Mouse (Mus musculus) limb, embryonic 12.5 days (tissue): Measurements from ENCODE around the gene Prom1. TPM values are rescaled to one million over a fixed set of nuclear protein-coding genes. Genes with fewer than 3 reads are reported as not detected.

Experiments
- ATAC-seq: fragments of 200-750 bp; cut with Nextera tagmentation; 2 replicates; pipeline ENCODE4 v1.8.0; 2017; ENCODE audit warnings: low read depth, moderate TSS enrichment; ENCODE audit not compliant: insufficient number of reproducible peaks, insufficient read depth, low FRiP score, low TSS enrichment
- H3K27ac ChIP-seq: fragments of 300-500 bp; sonication (generic); 2 replicates; pipeline ENCODE4 v1.5.1; 2016; ENCODE audit warnings: mild to moderate bottlenecking, moderate library complexity
- H3K27me3 ChIP-seq: fragments of 300-500 bp; sonication (generic); 2 replicates; pipeline ENCODE4 v1.6.1; 2016; ENCODE audit warnings: mild to moderate bottlenecking, moderate library complexity
- H3K36me3 ChIP-seq: fragments of 300-500 bp; sonication (generic); 2 replicates; pipeline ENCODE4 v1.6.1; 2016; ENCODE audit warnings: mild to moderate bottlenecking, moderate library complexity
- H3K4me1 ChIP-seq: fragments of 300-500 bp; sonication (generic); replicated peaks from 2 replicates; pipeline ENCODE4 v1.6.1; 2016
- H3K4me2 ChIP-seq: fragments of 300-500 bp; sonication (generic); 2 replicates; pipeline ENCODE4 v1.6.1; 2016; ENCODE audit warnings: mild to moderate bottlenecking, moderate library complexity
- H3K4me3 ChIP-seq: fragments of 300-500 bp; sonication (generic); replicated peaks from 2 replicates; pipeline ENCODE4 v1.5.1; 2016; ENCODE audit warnings: mild to moderate bottlenecking
- H3K9ac ChIP-seq: fragments of 300-500 bp; sonication (generic); replicated peaks from 2 replicates; pipeline ENCODE4 v1.6.1; 2016; ENCODE audit warnings: mild to moderate bottlenecking, moderate library complexity
- H3K9me3 ChIP-seq: fragments of 300-500 bp; sonication (generic); 2 replicates; pipeline ENCODE4 v1.6.1; 2016; ENCODE audit warnings: mild to moderate bottlenecking, moderate library complexity
- WGBS: fragments of 180-500 bp; shearing (Covaris S2); methylation state at CpG from one replicate; pipeline ENCODE4 v1.1.7; 2016; 5-methylcytosine and 5-hydroxymethylcytosine counted together
- polyA plus RNA-seq: library from polyadenylated mRNA; unstranded; fragments of >200 nt; fragmentation: Nextera tagmentation; extraction: Ambion mirVana; gene quantifications from 2 replicates; pipeline ENCODE4 v1.2.1, GENCODE M21; 2016

The Prom1 gene
- polyA plus RNA-seq, 1 experiment from 2014 or later = 85.0 TPM

- Histone ChIP-seq H3K4me1 (no peaks in the 10 kb centered on the region), H3K36me3 (peaks cover 66% of the 10 kb centered on the region), H3K9ac (no peak overlapping the region), H3K4me2 (no peak overlapping the region), H3K27me3 (no peaks in the 10 kb centered on the region), H3K9me3 (no peaks in the 10 kb centered on the region), H3K4me3 (no peak overlapping the region), H3K27ac (no peak overlapping the region)
- no peak for ATAC-seq
- WGBS = 93% methylated on average over 9 of the region's 9 CpGs
Observed at GRCm38 (mm10) chr5:43998295-43998989, 103.4 kb downstream of the Prom1 start.

GRCm38 (mm10) chr5:43997626-43998025, 104.2 kb downstream of the Prom1 start:
- Histone ChIP-seq H3K4me3 (no peak overlapping the region), H3K4me2 (no peak overlapping the region), H3K27me3 (no peaks in the 10 kb centered on the region), H3K4me1 (no peaks in the 10 kb centered on the region), H3K36me3 (peaks cover 58% of the 10 kb centered on the region), H3K9me3 (no peaks in the 10 kb centered on the region), H3K27ac (no peak overlapping the region), H3K9ac (no peak overlapping the region)
- ATAC-seq = no peak
- 92% methylated on average over 8 of the region's 8 CpGs for WGBS

- no peaks in the 10 kb centered on the region for H3K9me3 ChIP-seq
- H3K4me1 ChIP-seq = no peaks in the 10 kb centered on the region
- H3K9ac ChIP-seq = no peak overlapping the region
- peaks cover 45% of the 10 kb centered on the region for H3K36me3 ChIP-seq
- H3K27me3 ChIP-seq = no peaks in the 10 kb centered on the region
- WGBS = 84% methylated on average over 4 of the region's 4 CpGs
- H3K4me3 ChIP-seq = no peak overlapping the region
- H3K4me2 ChIP-seq = no peak overlapping the region
- no peak overlapping the region for H3K27ac ChIP-seq
- ATAC-seq = no peak
Observed at GRCm38 (mm10) chr5:43996162-43996561, 105.7 kb downstream of the Prom1 start.

GRCm38 (mm10) chr5:43994981-43995380, 106.9 kb downstream of the Prom1 start:
- H3K4me3 ChIP-seq = no peak overlapping the region
- no peak overlapping the region for H3K4me2 ChIP-seq
- H3K36me3 ChIP-seq = peaks cover 34% of the 10 kb centered on the region
- no peak for ATAC-seq
- H3K9ac ChIP-seq = no peak overlapping the region
- no peaks in the 10 kb centered on the region for H3K4me1 ChIP-seq
- no peaks in the 10 kb centered on the region for H3K9me3 ChIP-seq
- WGBS = 90% methylated on average over 2 of the region's 2 CpGs
- no peak overlapping the region for H3K27ac ChIP-seq
- H3K27me3 ChIP-seq = no peaks in the 10 kb centered on the region

- no peak overlapping the region for H3K9ac ChIP-seq
- 56% methylated on average over 6 of the region's 6 CpGs for WGBS
- ATAC-seq = no peak
- no peak overlapping the region for H3K27ac ChIP-seq
- H3K4me1 ChIP-seq = no peaks in the 10 kb centered on the region
- no peaks in the 10 kb centered on the region for H3K9me3 ChIP-seq
- H3K4me3 ChIP-seq = no peak overlapping the region
- peaks cover 4% of the 10 kb centered on the region; the same call in 1 of the 2 replicates for H3K36me3 ChIP-seq
- no peak overlapping the region for H3K4me2 ChIP-seq
- H3K27me3 ChIP-seq = no peaks in the 10 kb centered on the region
Observed at GRCm38 (mm10) chr5:43990316-43990715, 111.5 kb downstream of the Prom1 start.

- no peaks in the 10 kb centered on the region for H3K9me3 ChIP-seq
- ATAC-seq = no peak
- H3K4me2 ChIP-seq = no peak overlapping the region
- no peaks in the 10 kb centered on the region for H3K27me3 ChIP-seq
- no peaks in the 10 kb centered on the region for H3K4me1 ChIP-seq
- H3K4me3 ChIP-seq = no peak overlapping the region
- H3K9ac ChIP-seq = no peak overlapping the region
- peaks cover 4% of the 10 kb centered on the region; the same call in 1 of the 2 replicates for H3K36me3 ChIP-seq
- 82% methylated on average over 5 of the region's 5 CpGs for WGBS
- no peak overlapping the region for H3K27ac ChIP-seq
Observed at GRCm38 (mm10) chr5:43989017-43989416, 112.8 kb downstream of the Prom1 start.

- Histone ChIP-seq H3K4me3 (no peak overlapping the region), H3K9me3 (no peaks in the 10 kb centered on the region), H3K9ac (no peak overlapping the region), H3K27ac (no peak overlapping the region), H3K4me2 (no peak overlapping the region), H3K4me1 (peaks cover 6% of the 10 kb centered on the region), H3K27me3 (no peaks in the 10 kb centered on the region), H3K36me3 (no peaks in the 10 kb centered on the region)
- ATAC-seq = no peak
Observed at GRCm38 (mm10) chr5:43986212-43986611, 115.6 kb downstream of the Prom1 start.

GRCm38 (mm10) chr5:43982896-43983295, 118.9 kb downstream of the Prom1 start:
- ATAC-seq = no peak
- WGBS = 53% methylated on average over 1 of the region's 1 CpGs

GRCm38 (mm10) chr5:43981620-43982019, 120.2 kb downstream of the Prom1 start, which contains the start of gene Fgfbp1:
Gene Fgfbp1, minus strand, starts transcription at chr5:43981779.
- Histone ChIP-seq H3K27me3 (no peaks in the 10 kb centered on the region), H3K9ac (no peak within 1 kb of the TSS), H3K36me3 (no peaks in the 10 kb centered on the region), H3K27ac (no peak within 1 kb of the TSS), H3K9me3 (no peaks in the 10 kb centered on the region), H3K4me1 (peaks cover 6% of the 10 kb centered on the region), H3K4me2 (no peak within 1 kb of the TSS), H3K4me3 (no peak within 1 kb of the TSS)
- ATAC-seq = no peak
- WGBS = 44% methylated on average over 4 of the region's 4 CpGs

More at GRCm38 (mm10) chr5:43982896-43983295, 118.9 kb downstream of the Prom1 start:
- Histone ChIP-seq H3K4me3 (no peak overlapping the region), H3K4me1 (peaks cover 6% of the 10 kb centered on the region), H3K36me3 (no peaks in the 10 kb centered on the region), H3K9me3 (no peaks in the 10 kb centered on the region), H3K4me2 (no peak overlapping the region), H3K9ac (no peak overlapping the region), H3K27me3 (no peaks in the 10 kb centered on the region), H3K27ac (no peak overlapping the region)

- 83% methylated on average over 2 of the region's 2 CpGs for WGBS
- ATAC-seq = no peak
- peaks cover 6% of the 10 kb centered on the region for H3K4me1 ChIP-seq
- H3K4me2 ChIP-seq = no peak overlapping the region
- H3K9me3 ChIP-seq = no peaks in the 10 kb centered on the region
- H3K4me3 ChIP-seq = no peak overlapping the region
- no peak overlapping the region for H3K9ac ChIP-seq
- H3K27me3 ChIP-seq = no peaks in the 10 kb centered on the region
- no peak overlapping the region for H3K27ac ChIP-seq
- H3K36me3 ChIP-seq = no peaks in the 10 kb centered on the region
Observed at GRCm38 (mm10) chr5:43980397-43980796, 121.4 kb downstream of the Prom1 start.

- 87% methylated on average over 1 of the region's 1 CpGs for WGBS
- no peak for ATAC-seq
- peaks cover 5% of the 10 kb centered on the region for H3K4me1 ChIP-seq
Observed at GRCm38 (mm10) chr5:43976821-43977561, 124.8 kb downstream of the Prom1 start.

More at GRCm38 (mm10) chr5:43976821-43977561, 124.8 kb downstream of the Prom1 start:
- no peak overlapping the region for H3K4me3 ChIP-seq
- no peak overlapping the region for H3K9ac ChIP-seq
- no peak overlapping the region for H3K4me2 ChIP-seq
- H3K9me3 ChIP-seq = no peaks in the 10 kb centered on the region
- H3K36me3 ChIP-seq = no peaks in the 10 kb centered on the region
- H3K27me3 ChIP-seq = no peaks in the 10 kb centered on the region; the same call in 1 of the 2 replicates
- H3K27ac ChIP-seq = no peak overlapping the region
